Mouse (Mus musculus) urinary bladder, adult 2 months (tissue): Measurements from ENCODE around the gene Olfr816. TPM values are rescaled to one million over a fixed set of nuclear protein-coding genes. Genes with fewer than 3 reads are reported as not detected.
"Not testable (repeated sequence)": the region's sequence is repeated elsewhere in the genome, so short reads cannot be mapped to it uniquely, and the experiment has no call there.

ENCODE experiments used
- DNase-seq: peaks from one replicate; pipeline ENCODE4 v3.0.0; 2022; ENCODE audit warnings: low spot score
- polyA plus RNA-seq: library from polyadenylated mRNA; depleted of rRNA; stranded (reverse); fragments of >200 nt; gene quantifications from 2 replicates; pipeline ENCODE4 v1.2.3, GENCODE M21; 2012; rRNA removed

Gene Olfr816
- not detected in 2 replicates for polyA plus RNA-seq

GRCm38 (mm10) chr10:129915497-129915896, at the start of gene Olfr816:
Gene Olfr816, minus strand, starts transcription at chr10:129915597.
- no peak for DNase-seq

DNA sequence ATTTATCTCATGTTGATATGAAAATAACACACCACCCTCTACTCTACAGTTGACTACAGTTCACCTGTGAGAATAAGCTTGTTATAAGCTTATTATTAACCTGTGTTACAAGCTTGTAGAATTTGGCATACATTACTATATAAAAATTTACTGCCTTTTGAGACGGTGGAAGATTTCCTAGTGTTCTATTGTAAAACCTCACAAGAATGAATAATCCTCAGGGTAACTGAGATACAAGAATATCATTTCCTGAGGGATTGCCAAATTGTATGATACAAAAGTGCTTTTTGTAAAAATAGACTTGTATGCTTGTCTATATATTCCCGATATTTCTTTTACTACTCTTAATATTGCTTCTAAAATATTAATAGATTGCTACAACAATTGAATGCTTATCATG, 33.6 kb upstream of the Olfr816 start, which contains the start of gene Olfr818:
Gene Olfr818, minus strand, starts transcription at position 101 of the 400 bp plus-strand sequence.
- no peak for DNase-seq

DNA sequence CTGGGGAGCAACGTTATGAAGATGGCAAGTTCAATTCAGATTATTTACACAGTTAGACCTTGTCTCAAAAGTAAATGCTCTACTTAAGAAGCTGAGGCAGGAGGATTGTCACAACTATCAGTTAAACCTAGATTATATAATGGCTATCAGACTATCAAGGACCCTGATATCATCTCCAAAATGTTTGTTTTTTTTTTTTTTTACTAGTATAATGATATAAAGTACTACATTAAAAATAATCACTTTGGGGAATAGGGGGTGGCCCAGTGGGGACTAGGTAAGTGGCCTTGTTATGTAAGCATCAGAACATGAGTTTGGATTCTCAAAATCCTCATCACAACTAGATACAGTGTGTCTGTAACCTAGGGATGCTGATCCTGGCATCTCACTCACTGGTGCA, 9.6 kb downstream of the Olfr816 start, which contains the start of gene Olfr815:
Gene Olfr815, minus strand, starts transcription at position 101 of the 400 bp plus-strand sequence.
- DNase-seq, result not testable (repeated sequence)

DNA sequence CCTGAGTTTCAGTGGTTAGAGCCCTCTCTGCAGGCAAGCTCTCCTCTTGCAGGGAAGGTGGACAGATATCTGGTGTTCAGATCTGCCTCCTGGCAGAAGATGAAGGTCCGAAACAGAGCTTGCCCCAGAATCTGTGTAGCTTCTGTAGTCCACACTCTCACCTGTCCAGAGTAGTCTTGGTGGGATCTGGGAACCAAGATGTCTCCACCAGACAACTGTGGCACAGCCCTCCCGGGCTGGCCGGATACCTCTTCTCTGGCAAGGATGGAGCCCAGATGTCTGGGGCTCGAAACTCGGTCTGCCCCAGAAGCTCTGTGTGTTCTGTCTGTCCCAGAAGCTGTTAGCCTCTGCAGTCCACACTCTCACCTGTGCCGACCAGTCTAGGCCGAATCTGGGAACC, 29.5 kb downstream of the Olfr816 start:
- no peak for DNase-seq

DNA sequence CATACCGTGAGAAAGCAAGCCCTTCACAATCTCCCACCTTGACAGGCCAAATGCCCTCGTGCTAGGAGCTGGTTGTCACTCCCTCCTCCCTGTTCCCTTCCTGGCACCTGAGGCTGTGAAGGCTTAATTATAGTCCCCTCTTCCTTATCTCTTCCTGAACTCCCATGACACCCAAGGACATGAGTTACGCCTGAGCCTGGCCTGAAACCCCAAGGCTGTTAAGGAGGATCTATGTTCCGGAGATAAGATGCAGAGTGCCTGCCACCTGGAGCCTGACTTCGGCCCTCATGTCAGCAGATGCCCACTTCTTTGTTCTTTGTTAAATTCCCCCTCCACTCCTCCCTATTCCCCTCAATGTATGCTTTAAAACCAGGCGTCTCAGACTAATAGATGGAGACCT, 29.9 kb downstream of the Olfr816 start:
- DNase-seq, result not testable (repeated sequence)

GRCm38 (mm10) chr10:129879751-129880150, 35.6 kb downstream of the Olfr816 start, which contains the start of gene Olfr814:
Gene Olfr814, minus strand, starts transcription at chr10:129879851.
- not testable (repeated sequence) for DNase-seq

Other genes starting within 250 kb of the Olfr816 start
- not detected in 2 replicates for gene Olfr801, start 241.7 kb downstream of the Olfr816 start, polyA plus RNA-seq
- gene Olfr802, start 227.4 kb downstream of the Olfr816 start, polyA plus RNA-seq, result not detected in 2 replicates
- not detected in 2 replicates for gene Olfr803, start 221.3 kb downstream of the Olfr816 start, polyA plus RNA-seq
- not detected in 2 replicates for gene Olfr804, start 212.4 kb downstream of the Olfr816 start, polyA plus RNA-seq
- gene Olfr805, start 186.2 kb downstream of the Olfr816 start, polyA plus RNA-seq, result not detected in 2 replicates
- gene Olfr806, start 173.7 kb downstream of the Olfr816 start, polyA plus RNA-seq, result not detected in 2 replicates
- gene Olfr807, start 157.8 kb downstream of the Olfr816 start, polyA plus RNA-seq, result not detected in 2 replicates
- not detected in 2 replicates for gene Olfr808, start 150.1 kb downstream of the Olfr816 start, polyA plus RNA-seq
- gene Olfr809, start 141.0 kb downstream of the Olfr816 start, polyA plus RNA-seq, result not detected in 2 replicates
- not detected in 2 replicates for gene Olfr810, start 120.7 kb downstream of the Olfr816 start, polyA plus RNA-seq
- not detected in 2 replicates for gene Olfr811, start 111.2 kb downstream of the Olfr816 start, polyA plus RNA-seq
- gene Olfr812, start 69.5 kb downstream of the Olfr816 start, polyA plus RNA-seq, result not detected in 2 replicates
- not detected in 2 replicates for gene Olfr813, start 60.2 kb downstream of the Olfr816 start, polyA plus RNA-seq
- not detected in 2 replicates for gene Olfr814, start 35.7 kb downstream of the Olfr816 start, polyA plus RNA-seq
- not detected in 2 replicates for gene Olfr815, start 9.7 kb downstream of the Olfr816 start, polyA plus RNA-seq
- gene Olfr818, start 33.5 kb upstream of the Olfr816 start, polyA plus RNA-seq, result not detected in 2 replicates
- not detected in 2 replicates for gene Olfr819, start 51.7 kb upstream of the Olfr816 start, polyA plus RNA-seq
- not detected in 2 replicates for gene Olfr247, start 60.5 kb upstream of the Olfr816 start, polyA plus RNA-seq
- not detected in 2 replicates for gene Gm10310, start 69.5 kb upstream of the Olfr816 start, polyA plus RNA-seq
- not detected in 2 replicates for gene Olfr820, start 97.0 kb upstream of the Olfr816 start, polyA plus RNA-seq
- gene Olfr821, start 114.8 kb upstream of the Olfr816 start, polyA plus RNA-seq, result not detected in 2 replicates
- not detected in 2 replicates for gene Olfr822, start 155.6 kb upstream of the Olfr816 start, polyA plus RNA-seq
- not detected in 2 replicates for gene Olfr823, start 199.8 kb upstream of the Olfr816 start, polyA plus RNA-seq
- not detected in 2 replicates for gene Olfr824, start 214.4 kb upstream of the Olfr816 start, polyA plus RNA-seq